Mouse (Mus musculus) lung, postnatal 0 days (tissue): ENCODE data around the gene Gemin6. TPM values are rescaled to one million over a fixed set of nuclear protein-coding genes. Genes with fewer than 3 reads are reported as not detected.
"Not testable (repeated sequence)": the region's sequence is repeated elsewhere in the genome, so short reads cannot be mapped to it uniquely, and the experiment has no call there.

Experiments used
- ATAC-seq: fragments of 200-750 bp; cut with Nextera tagmentation; 2 replicates; pipeline ENCODE4 v1.8.0; 2017; ENCODE audit warnings: moderate library complexity
- DNase-seq: peaks from one replicate; pipeline ENCODE4 v3.0.0-alpha.2; 2016; ENCODE audit warnings: low spot score
- H3K27ac ChIP-seq: fragments of 300-500 bp; sonication (generic); 2 replicates; pipeline ENCODE4 v1.5.1; 2014; ENCODE audit warnings: antibody characterized with exemption, mild to moderate bottlenecking, low read length, mixed read lengths
- H3K27me3 ChIP-seq: fragments of 300-500 bp; sonication (generic); replicated peaks from 2 replicates; pipeline ENCODE4 v1.6.1; 2014; ENCODE audit warnings: low read length, mixed read lengths; ENCODE audit not compliant: insufficient read depth
- H3K36me3 ChIP-seq: fragments of 300-500 bp; sonication (generic); 2 replicates; pipeline ENCODE4 v1.6.1; 2014; ENCODE audit warnings: low read length, mixed read lengths; ENCODE audit not compliant: insufficient read depth
- H3K4me1 ChIP-seq: fragments of 300-500 bp; sonication (generic); 2 replicates; pipeline ENCODE4 v1.6.1; 2014; ENCODE audit warnings: antibody characterized with exemption, low read depth, low read length, mixed read lengths; ENCODE audit not compliant: insufficient read depth
- H3K4me2 ChIP-seq: fragments of 300-500 bp; sonication (generic); replicated peaks from 2 replicates; pipeline ENCODE4 v1.6.1; 2014; ENCODE audit warnings: low read depth, mild to moderate bottlenecking, low read length, moderate library complexity, mixed read lengths
- H3K4me3 ChIP-seq: fragments of 300-500 bp; sonication (generic); 2 replicates; pipeline ENCODE4 v1.5.1; 2014; ENCODE audit warnings: low read depth, low read length
- H3K9ac ChIP-seq: fragments of 300-500 bp; sonication (generic); replicated peaks from 2 replicates; pipeline ENCODE4 v1.6.1; 2014; ENCODE audit warnings: low read depth, mild to moderate bottlenecking
- H3K9me3 ChIP-seq: fragments of 300-500 bp; sonication (generic); 2 replicates; pipeline ENCODE4 v1.6.1; 2016; ENCODE audit warnings: low read length, mixed read lengths
- CTCF ChIP-seq: IDR thresholded peaks from 2 replicates; pipeline ENCODE4 v1.5.1; 2016; ENCODE audit warnings: antibody characterized with exemption, mild to moderate bottlenecking
- EP300 ChIP-seq: IDR thresholded peaks from 2 replicates; pipeline ENCODE4 v1.6.1; 2016; ENCODE audit warnings: antibody characterized with exemption, mild to moderate bottlenecking, control low read depth
- WGBS: fragments of 180-500 bp; shearing (Covaris S2); extraction: QIAGEN DNeasy Blood & Tissue Kit; methylation state at CpG from one replicate; pipeline ENCODE4 v1.1.7; 2014; 5-methylcytosine and 5-hydroxymethylcytosine counted together
- polyA plus RNA-seq: library from polyadenylated mRNA; unstranded; fragments of >200 nt; fragmentation: Nextera tagmentation; extraction: Ambion mirVana; gene quantifications from 2 replicates; pipeline ENCODE4 v1.2.1, GENCODE M21; 2015

The Gemin6 gene
- 11.1 and 13.2 TPM in 2 replicates for polyA plus RNA-seq

- TF ChIP-seq EP300 (no peak), CTCF (no peak)
- under 1% methylated on average over 33 of the region's 33 CpGs for WGBS
- DNase-seq = peak; percentile 97
These were observed at the start of gene Gemin6 for GRCm38 (mm10) chr17:80224326-80225116. Gene Gemin6, plus strand, starts transcription at chr17:80224441.

GRCm38 (mm10) chr17:80174699-80175385 is 49.4 kb upstream of the Gemin6 start:
- TF ChIP-seq EP300 = no peak
- TF ChIP-seq CTCF = no peak
- H3K4me3 ChIP-seq = no peak overlapping the region
- H3K9ac ChIP-seq = no peak overlapping the region
- H3K27me3 ChIP-seq = no peaks in the 10 kb centered on the region
- no peaks in the 10 kb centered on the region for H3K9me3 ChIP-seq
- 58% methylated on average over 19 of the region's 19 CpGs for WGBS
- 0 out of 2 replicates have a peak, but pooled peaks cover 5% of the 10 kb centered on the region for H3K4me1 ChIP-seq
- no peaks in the 10 kb centered on the region for H3K36me3 ChIP-seq
- no peak overlapping the region for H3K4me2 ChIP-seq
- ATAC-seq (peak; percentile 53), DNase-seq (peak; percentile 40)
- no peak overlapping the region for H3K27ac ChIP-seq

More at GRCm38 (mm10) chr17:80224326-80225116, at the start of gene Gemin6:
- Histone ChIP-seq H3K27ac (peak within 1 kb of the TSS; percentile 77), H3K9me3 (no peaks in the 10 kb centered on the region), H3K4me3 (peak within 1 kb of the TSS; percentile 56), H3K36me3 (no peaks in the 10 kb centered on the region), H3K27me3 (no peaks in the 10 kb centered on the region), H3K4me1 (no peaks in the 10 kb centered on the region), H3K4me2 (peak within 1 kb of the TSS; percentile 66), H3K9ac (peak within 1 kb of the TSS; percentile 65)
- peak; percentile 98 for ATAC-seq

GRCm38 (mm10) chr17:80175386-80175739 is 48.9 kb upstream of the Gemin6 start:
- 0 out of 2 replicates have a peak, but pooled peaks cover 5% of the 10 kb centered on the region for H3K4me1 ChIP-seq
- no peak overlapping the region for H3K9ac ChIP-seq
- H3K27me3 ChIP-seq = no peaks in the 10 kb centered on the region
- no peaks in the 10 kb centered on the region for H3K36me3 ChIP-seq
- 85% methylated on average over 4 of the region's 4 CpGs for WGBS
- no peak overlapping the region for H3K4me3 ChIP-seq
- no peak for DNase-seq
- no peak for ATAC-seq
- no peak overlapping the region for H3K27ac ChIP-seq
- no peak for TF ChIP-seq CTCF
- no peak for TF ChIP-seq EP300
- no peak overlapping the region for H3K4me2 ChIP-seq
- no peaks in the 10 kb centered on the region for H3K9me3 ChIP-seq

- ATAC-seq (no peak), DNase-seq (no peak)
- Histone ChIP-seq H3K9me3 (no peaks in the 10 kb centered on the region), H3K36me3 (no peaks in the 10 kb centered on the region), H3K4me1 (0 out of 2 replicates have a peak, but pooled peaks cover 5% of the 10 kb centered on the region), H3K27me3 (no peaks in the 10 kb centered on the region), H3K4me3 (no peak overlapping the region), H3K9ac (no peak overlapping the region), H3K27ac (no peak overlapping the region), H3K4me2 (no peak overlapping the region)
- WGBS = 89% methylated on average over 3 of the region's 3 CpGs
- TF ChIP-seq EP300 (no peak), CTCF (no peak)
These were observed 48.3 kb upstream of the Gemin6 start for GRCm38 (mm10) chr17:80175966-80176365.

GRCm38 (mm10) chr17:80178846-80179245 is 45.4 kb upstream of the Gemin6 start:
- H3K4me3 ChIP-seq, H3K27ac ChIP-seq, H3K27me3 ChIP-seq, H3K4me2 ChIP-seq, H3K36me3 ChIP-seq, H3K9ac ChIP-seq, DNase-seq, ATAC-seq, H3K4me1 ChIP-seq, H3K9me3 ChIP-seq: not testable (repeated sequence)
- 93% methylated on average over 2 of the region's 3 CpGs for WGBS

- TF ChIP-seq EP300 (no peak), CTCF (peak; percentile 98)
- WGBS = 1% methylated on average over 6 of the region's 6 CpGs
- ATAC-seq = peak; percentile 79
These were observed 44.3 kb upstream of the Gemin6 start for GRCm38 (mm10) chr17:80179959-80180358.

More at GRCm38 (mm10) chr17:80179959-80180358, 44.3 kb upstream of the Gemin6 start:
- Histone ChIP-seq H3K9me3 (no peaks in the 10 kb centered on the region), H3K27ac (no peak overlapping the region), H3K9ac (no peak overlapping the region), H3K4me2 (no peak overlapping the region), H3K4me1 (0 out of 2 replicates have a peak, but pooled peaks cover 4% of the 10 kb centered on the region), H3K36me3 (no peaks in the 10 kb centered on the region), H3K27me3 (no peaks in the 10 kb centered on the region), H3K4me3 (no peak overlapping the region)
- peak; percentile 93 for DNase-seq
